Mouse (Mus musculus) granulocyte monocyte progenitor cell, adult 5-6 weeks (primary cell): Measurements from ENCODE around the gene Dohh. TPM values are rescaled to one million over a fixed set of nuclear protein-coding genes. Genes with fewer than 3 reads are reported as not detected.

Experiments used
- ATAC-seq: replicated peaks from 2 replicates; pipeline ENCODE4 v1.8.0; 2016; ENCODE audit warnings: mild to moderate bottlenecking, moderate TSS enrichment, inconsistent platforms; ENCODE audit not compliant: poor library complexity, severe bottlenecking
- total RNA-seq, 2 experiments: library from RNA; stranded (forward) in 1 of 2; stranded (reverse) in 1 of 2; fragments of 200-712, 200-1000 nt in 1 of 2; fragments of >200 nt in 1 of 2; fragmentation: Nextera tagmentation in 1 of 2; gene quantifications; 2 replicates each; pipeline ENCODE4 v1.2.3; 2014 to 2017

The Dohh gene
- total RNA-seq, 2 experiments from 2014 or later, result 12.2 to 46.2 TPM

- no peak for ATAC-seq
Observed at GRCm38 (mm10) chr10:81426897-81427296, 42.7 kb downstream of the Dohh start.

- no peak for ATAC-seq
Observed at GRCm38 (mm10) chr10:81427327-81427726, 43.1 kb downstream of the Dohh start.

- ATAC-seq, result no peak
Observed at GRCm38 (mm10) chr10:81427804-81428506, 43.7 kb downstream of the Dohh start.

GRCm38 (mm10) chr10:81428507-81428870 lies 44.3 kb downstream of the Dohh start:
- no peak for ATAC-seq

- no peak for ATAC-seq
Observed at GRCm38 (mm10) chr10:81429092-81429491, 44.9 kb downstream of the Dohh start.

- peak; percentile 40 for ATAC-seq
Observed at GRCm38 (mm10) chr10:81429605-81430061, 45.4 kb downstream of the Dohh start.

GRCm38 (mm10) chr10:81430141-81430830 lies 46.1 kb downstream of the Dohh start:
- peak; percentile 3; the same call in 1 of the 2 replicates for ATAC-seq

- ATAC-seq, result no peak
Observed at GRCm38 (mm10) chr10:81430831-81431525, 46.8 kb downstream of the Dohh start.

GRCm38 (mm10) chr10:81431526-81432168 lies 47.4 kb downstream of the Dohh start:
- no peak for ATAC-seq

- no peak for ATAC-seq
Observed at GRCm38 (mm10) chr10:81432169-81432867, 48.1 kb downstream of the Dohh start.

- ATAC-seq, result peak; percentile 58
Observed at GRCm38 (mm10) chr10:81432868-81433262, 48.6 kb downstream of the Dohh start.

- peak; percentile 24 for ATAC-seq
Observed at GRCm38 (mm10) chr10:81433541-81434289, 49.5 kb downstream of the Dohh start.

GRCm38 (mm10) chr10:81434361-81435263 lies 50.4 kb downstream of the Dohh start:
- ATAC-seq, result no peak

GRCm38 (mm10) chr10:81435436-81435835 lies 51.2 kb downstream of the Dohh start:
- ATAC-seq, result no peak
